Mouse (Mus musculus) right cerebral cortex, postnatal 10 days (tissue): Measurements from ENCODE around the gene Grin3b.

Experiments used
- DNase-seq, 2 experiments: peaks; one replicate each; pipeline ENCODE4 v3.0.0; 2021; ENCODE audit warnings: low spot score in 2 of 2

Grin3b gene

GRCm38 (mm10) chr10:79988506-79989271, 18.2 kb downstream of the Grin3b start, which contains the start of gene Cnn2:
Cnn2 (plus strand) TSS chr10:79988584.
- no peak for DNase-seq

- DNase-seq, result no peak
Observed at GRCm38 (mm10) chr10:79989272-79989786, 18.8 kb downstream of the Grin3b start.

GRCm38 (mm10) chr10:79989870-79990269, 19.4 kb downstream of the Grin3b start:
- no peak for DNase-seq

- no peak for DNase-seq
Observed at GRCm38 (mm10) chr10:79991099-79991498, 20.6 kb downstream of the Grin3b start.

- DNase-seq, result no peak
Observed at GRCm38 (mm10) chr10:79991548-79991947, 21.0 kb downstream of the Grin3b start.

- peak in 1 of 2 experiments; percentile 67 for DNase-seq
Observed at GRCm38 (mm10) chr10:79994397-79995115, 24.0 kb downstream of the Grin3b start.

GRCm38 (mm10) chr10:79995636-79996035, 25.1 kb downstream of the Grin3b start:
- DNase-seq, result no peak

- DNase-seq, result peak; percentile 95 to 97
Observed at GRCm38 (mm10) chr10:79996272-79997033, 25.9 kb downstream of the Grin3b start, which contains the start of gene Abca7. Abca7 (plus strand) TSS chr10:79996494.

GRCm38 (mm10) chr10:79997034-79997760, 26.7 kb downstream of the Grin3b start:
- DNase-seq, result peak; percentile 91

GRCm38 (mm10) chr10:79997819-79998218, 27.3 kb downstream of the Grin3b start:
- DNase-seq, result peak in 1 of 2 experiments; percentile 59

- no peak for DNase-seq
Observed at GRCm38 (mm10) chr10:80001945-80002344, 31.4 kb downstream of the Grin3b start.

GRCm38 (mm10) chr10:80002829-80003228, 32.3 kb downstream of the Grin3b start:
- DNase-seq, result no peak

GRCm38 (mm10) chr10:80003374-80004232, 33.1 kb downstream of the Grin3b start:
- DNase-seq, result no peak

GRCm38 (mm10) chr10:80004233-80004705, 33.8 kb downstream of the Grin3b start:
- no peak for DNase-seq

- no peak for DNase-seq
Observed at GRCm38 (mm10) chr10:80011740-80012139, 41.2 kb downstream of the Grin3b start.

- no peak for DNase-seq
Observed at GRCm38 (mm10) chr10:80013609-80014008, 43.1 kb downstream of the Grin3b start.

GRCm38 (mm10) chr10:80014484-80015290, 44.2 kb downstream of the Grin3b start:
- no peak for DNase-seq

- DNase-seq, result no peak
Observed at GRCm38 (mm10) chr10:80015583-80015982, 45.1 kb downstream of the Grin3b start.

GRCm38 (mm10) chr10:80016511-80016910, 46.0 kb downstream of the Grin3b start, which contains the start of gene Arhgap45:
Arhgap45 (plus strand) TSS chr10:80016653.
- peak in 1 of 2 experiments; percentile 64 for DNase-seq
